Mouse (Mus musculus) stomach, embryonic 14.5 days (tissue): Measurements from ENCODE around the gene Slc24a4. TPM values are rescaled to one million over a fixed set of nuclear protein-coding genes. Genes with fewer than 3 reads are reported as not detected.

Experiments used
- ATAC-seq: fragments of 200-750 bp; cut with Nextera tagmentation; 2 replicates; pipeline ENCODE4 v1.8.0; 2017; ENCODE audit warnings: low read depth, moderate TSS enrichment; ENCODE audit not compliant: insufficient number of reproducible peaks, insufficient read depth, low FRiP score
- H3K27ac ChIP-seq: fragments of 300-500 bp; sonication (generic); 2 replicates; pipeline ENCODE4 v1.5.1; 2014; ENCODE audit warnings: mild to moderate bottlenecking, low read length, moderate library complexity, mixed read lengths
- H3K27me3 ChIP-seq: fragments of 300-500 bp; sonication (generic); 2 replicates; pipeline ENCODE4 v1.6.1; 2014; ENCODE audit warnings: low read length, control low read depth, mixed read lengths; ENCODE audit not compliant: control insufficient read depth, insufficient read depth
- H3K36me3 ChIP-seq: fragments of 300-500 bp; sonication (generic); 2 replicates; pipeline ENCODE4 v1.6.1; 2014; ENCODE audit warnings: mild to moderate bottlenecking, control low read depth, low read length, moderate library complexity, mixed read lengths; ENCODE audit not compliant: control insufficient read depth, insufficient read depth
- H3K4me1 ChIP-seq: fragments of 300-500 bp; sonication (generic); 2 replicates; pipeline ENCODE4 v1.6.1; 2014; ENCODE audit warnings: low read length, control low read depth, mixed read lengths; ENCODE audit not compliant: control insufficient read depth, insufficient read depth
- H3K4me2 ChIP-seq: fragments of 300-500 bp; sonication (generic); replicated peaks from 2 replicates; pipeline ENCODE4 v1.6.1; 2014; ENCODE audit warnings: low read depth, low read length, control low read depth
- H3K4me3 ChIP-seq: fragments of 300-500 bp; sonication (generic); 2 replicates; pipeline ENCODE4 v1.5.1; 2014; ENCODE audit warnings: low read depth, low read length, control low read depth
- H3K9ac ChIP-seq: fragments of 300-500 bp; sonication (generic); replicated peaks from 2 replicates; pipeline ENCODE4 v1.6.1; 2014; ENCODE audit warnings: low read depth, mild to moderate bottlenecking, control low read depth, low read length, moderate library complexity, mixed read lengths
- H3K9me3 ChIP-seq: fragments of 300-500 bp; sonication (generic); 2 replicates; pipeline ENCODE4 v1.6.1; 2016; ENCODE audit warnings: low read depth, low read length, control low read depth; ENCODE audit not compliant: control insufficient read depth
- WGBS: fragments of 180-500 bp; shearing (Covaris S2); extraction: QIAGEN DNeasy Blood & Tissue Kit; methylation state at CpG from one replicate; pipeline ENCODE4 v1.1.7; 2014; 5-methylcytosine and 5-hydroxymethylcytosine counted together
- polyA plus RNA-seq: library from polyadenylated mRNA; unstranded; fragments of >200 nt; fragmentation: Nextera tagmentation; extraction: Ambion mirVana; gene quantifications from 2 replicates; pipeline ENCODE4 v1.2.1, GENCODE M21; 2014

The Slc24a4 gene
- polyA plus RNA-seq, 1 experiment from 2014 or later: 0.26 TPM

DNA sequence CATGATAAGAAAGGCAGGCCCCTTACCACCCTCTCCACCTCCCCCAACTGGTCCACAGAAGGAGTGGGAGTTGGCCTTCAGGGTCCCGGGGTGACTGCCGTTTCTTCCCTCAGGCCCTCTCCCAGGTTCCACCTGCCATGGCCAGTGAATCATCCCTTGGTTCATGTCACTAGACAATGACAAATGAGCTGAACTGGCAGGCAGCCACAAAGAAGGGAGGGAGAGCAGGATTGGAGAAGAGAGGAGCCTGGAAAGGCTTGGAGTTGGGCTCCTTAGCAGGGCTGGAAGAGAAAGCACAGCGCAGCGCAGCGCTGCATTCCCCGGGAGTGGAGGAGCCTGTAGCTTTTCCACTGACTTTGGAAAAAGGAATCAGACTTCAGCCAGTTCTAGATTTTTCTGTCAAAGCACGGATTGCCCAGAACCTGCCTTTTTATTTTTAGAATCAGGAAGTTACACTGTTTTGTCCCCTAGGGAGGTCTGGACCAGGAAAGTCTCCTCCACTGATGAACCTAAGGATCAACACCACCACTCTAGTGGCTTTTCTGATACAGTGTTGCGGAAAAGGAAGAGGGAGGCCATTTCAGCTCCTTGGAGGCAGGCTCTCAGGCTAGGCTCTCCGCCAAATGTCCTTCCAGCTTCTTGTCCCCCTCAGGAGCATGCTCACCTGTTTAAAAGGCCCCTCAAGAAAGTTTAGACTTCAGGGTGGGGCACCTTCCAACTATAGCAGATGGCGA lies 158.3 kb downstream of the Slc24a4 start:
- H3K9ac ChIP-seq: no peak overlapping the region
- H3K4me2 ChIP-seq: no peak overlapping the region
- H3K27ac ChIP-seq: peak overlapping the region; percentile 74; the same call in 1 of the 2 replicates
- peaks cover 50% of the 10 kb centered on the region for H3K4me1 ChIP-seq
- 36% methylated on average over 10 of the region's 10 CpGs for WGBS
- no peaks in the 10 kb centered on the region for H3K27me3 ChIP-seq
- H3K36me3 ChIP-seq: no peaks in the 10 kb centered on the region; the same call in 1 of the 2 replicates
- peak; percentile 25; the same call in 1 of the 2 replicates for ATAC-seq
- H3K4me3 ChIP-seq: no peak overlapping the region
- H3K9me3 ChIP-seq: no peaks in the 10 kb centered on the region

DNA sequence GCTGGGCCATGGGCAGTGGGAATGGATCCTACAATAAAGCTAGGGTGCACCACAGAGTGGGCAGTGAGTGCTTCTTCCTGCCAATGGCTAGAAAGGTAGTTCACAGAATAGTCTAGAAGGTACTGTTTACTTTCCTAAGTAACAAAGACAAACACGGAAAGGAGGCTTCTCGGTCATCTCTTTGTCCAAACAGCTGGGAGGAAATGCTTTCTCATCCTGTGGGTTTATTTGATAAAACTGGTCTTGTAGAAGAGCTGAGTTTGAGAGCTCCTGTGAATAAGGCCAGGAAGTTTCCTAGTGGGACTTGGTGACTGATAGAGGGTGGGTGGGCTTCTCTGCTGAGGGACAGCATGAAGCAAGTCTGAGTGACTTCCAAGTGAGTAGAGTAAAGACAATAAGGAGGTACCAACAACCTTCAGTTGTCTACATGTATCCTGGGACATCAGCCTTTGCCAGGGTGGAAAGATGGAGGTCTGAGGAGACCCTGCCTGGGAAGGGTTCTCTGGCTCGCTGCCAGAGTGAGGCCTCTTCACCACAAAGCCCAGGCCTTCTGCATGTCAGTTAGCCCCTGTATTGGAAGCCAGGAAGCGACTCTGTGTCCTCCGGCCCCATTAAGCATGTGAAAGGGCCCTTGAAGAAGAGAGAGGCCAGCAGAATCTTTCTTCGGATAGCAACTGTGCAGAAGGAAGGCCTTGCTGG lies 159.5 kb downstream of the Slc24a4 start:
- no peak for ATAC-seq
- Histone ChIP-seq H3K4me3 (no peak overlapping the region), H3K9me3 (no peaks in the 10 kb centered on the region), H3K27ac (peak overlapping the region; percentile 63; the same call in 1 of the 2 replicates), H3K36me3 (no peaks in the 10 kb centered on the region; the same call in 1 of the 2 replicates), H3K9ac (0 out of 2 replicates have a peak overlapping the region, but pooled peaks have one; percentile 7), H3K27me3 (no peaks in the 10 kb centered on the region), H3K4me1 (peaks cover 61% of the 10 kb centered on the region), H3K4me2 (no peak overlapping the region)
- WGBS: 42% methylated on average over 6 of the region's 6 CpGs

DNA sequence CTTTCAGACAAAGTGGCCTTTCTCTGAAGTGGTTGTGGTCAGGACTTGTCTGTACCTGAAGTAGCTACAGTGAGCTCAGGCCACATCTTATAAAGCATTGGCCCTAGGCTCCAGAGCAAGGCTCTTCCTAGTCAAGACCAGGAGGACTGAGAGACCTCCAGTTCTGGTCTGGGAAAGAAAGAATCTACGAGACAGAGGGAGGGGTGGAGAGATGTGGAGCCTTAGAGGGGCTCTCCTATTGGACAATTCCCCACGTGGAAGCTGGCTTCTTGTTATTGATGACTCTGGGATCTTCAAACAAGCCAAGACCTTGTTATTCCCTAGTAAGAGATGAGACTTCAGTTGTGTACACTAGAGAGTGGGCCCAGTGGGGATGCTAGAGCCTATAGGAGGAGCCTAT lies 160.3 kb downstream of the Slc24a4 start:
- H3K4me3 ChIP-seq: no peak overlapping the region
- no peaks in the 10 kb centered on the region for H3K27me3 ChIP-seq
- WGBS: 33% methylated on average over 2 of the region's 2 CpGs
- H3K9ac ChIP-seq: no peak overlapping the region
- H3K36me3 ChIP-seq: no peaks in the 10 kb centered on the region; the same call in 1 of the 2 replicates
- ATAC-seq: no peak
- H3K4me1 ChIP-seq: peaks cover 61% of the 10 kb centered on the region
- no peak overlapping the region for H3K27ac ChIP-seq
- no peak overlapping the region for H3K4me2 ChIP-seq
- H3K9me3 ChIP-seq: no peaks in the 10 kb centered on the region

DNA sequence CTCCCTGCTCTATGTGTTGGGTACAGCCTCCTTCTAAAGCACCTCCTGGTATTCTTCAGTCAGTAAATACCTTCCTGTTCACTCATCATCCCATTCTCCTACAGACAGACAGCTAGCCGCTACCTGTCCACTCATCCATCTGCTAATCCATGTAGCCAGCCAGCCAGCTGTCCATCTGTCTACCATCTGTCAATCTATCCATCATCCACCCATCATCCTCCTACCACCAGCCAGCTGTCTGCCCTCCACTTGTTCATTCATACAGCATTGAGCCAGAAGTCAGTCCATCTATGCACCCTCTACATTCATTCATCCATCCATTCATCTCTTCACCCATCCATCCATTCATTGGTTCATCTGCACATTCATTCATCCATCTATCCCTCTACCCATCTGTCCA lies 161.0 kb downstream of the Slc24a4 start:
- no peak for ATAC-seq
- Histone ChIP-seq H3K27ac (no peak overlapping the region), H3K4me1 (peaks cover 57% of the 10 kb centered on the region), H3K36me3 (no peaks in the 10 kb centered on the region; the same call in 1 of the 2 replicates), H3K27me3 (no peaks in the 10 kb centered on the region), H3K4me2 (no peak overlapping the region), H3K9ac (no peak overlapping the region), H3K4me3 (no peak overlapping the region), H3K9me3 (no peaks in the 10 kb centered on the region)
- 97% methylated on average over 1 of the region's 1 CpGs for WGBS

DNA sequence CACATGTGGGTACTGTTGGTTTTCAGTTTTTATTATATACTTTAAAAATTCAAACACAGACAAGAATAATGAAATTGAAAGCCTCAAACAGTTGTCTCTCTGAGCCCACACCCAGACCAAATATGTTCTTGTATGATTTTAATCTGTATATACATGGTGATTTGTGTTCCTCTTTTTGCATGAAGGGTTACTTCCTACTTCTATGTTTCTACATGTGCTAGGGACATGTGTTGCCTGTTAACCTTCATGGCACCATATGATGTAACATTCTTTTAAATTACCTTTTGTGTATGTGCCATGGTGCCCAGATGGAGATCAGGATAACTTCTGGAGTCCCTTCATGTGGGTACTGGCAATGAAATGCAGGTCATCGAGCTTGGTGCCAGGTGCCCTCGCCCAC lies 162.1 kb downstream of the Slc24a4 start:
- peaks cover 46% of the 10 kb centered on the region for H3K4me1 ChIP-seq
- H3K27ac ChIP-seq: peak overlapping the region; percentile 8; the same call in 1 of the 2 replicates
- no peaks in the 10 kb centered on the region for H3K9me3 ChIP-seq
- ATAC-seq: no peak
- H3K4me3 ChIP-seq: no peak overlapping the region
- H3K27me3 ChIP-seq: no peaks in the 10 kb centered on the region
- no peaks in the 10 kb centered on the region; the same call in 1 of the 2 replicates for H3K36me3 ChIP-seq
- WGBS: 91% methylated on average over 2 of the region's 2 CpGs
- no peak overlapping the region for H3K4me2 ChIP-seq
- no peak overlapping the region for H3K9ac ChIP-seq

DNA sequence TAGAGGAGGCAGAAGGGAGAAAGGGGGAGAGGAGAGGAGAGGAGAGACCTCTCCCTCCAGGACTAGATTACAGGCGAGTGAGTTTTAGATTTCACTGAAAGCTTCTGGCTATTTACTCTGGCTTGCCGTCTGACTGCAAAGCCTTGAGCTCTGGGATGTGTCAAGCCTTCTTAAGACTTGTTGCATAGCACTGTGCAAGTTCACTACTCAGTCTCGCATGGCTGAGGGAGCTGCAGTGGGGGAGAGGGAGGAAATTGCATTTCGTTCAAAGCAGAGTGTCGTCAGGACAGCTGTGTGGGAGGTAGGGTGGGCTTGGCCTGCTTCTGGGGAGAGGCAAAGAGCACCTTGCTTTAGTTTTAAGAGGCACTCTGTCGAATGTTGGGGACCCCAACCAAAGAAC lies 163.2 kb downstream of the Slc24a4 start:
- ATAC-seq: peak; percentile 53; the same call in 1 of the 2 replicates
- no peaks in the 10 kb centered on the region for H3K27me3 ChIP-seq
- H3K9ac ChIP-seq: no peak overlapping the region
- peaks cover 38% of the 10 kb centered on the region for H3K4me1 ChIP-seq
- WGBS: 16% methylated on average over 6 of the region's 6 CpGs
- H3K4me3 ChIP-seq: no peak overlapping the region
- H3K27ac ChIP-seq: peak overlapping the region; percentile 53; the same call in 1 of the 2 replicates
- no peaks in the 10 kb centered on the region for H3K9me3 ChIP-seq
- no peaks in the 10 kb centered on the region; the same call in 1 of the 2 replicates for H3K36me3 ChIP-seq
- no peak overlapping the region for H3K4me2 ChIP-seq

DNA sequence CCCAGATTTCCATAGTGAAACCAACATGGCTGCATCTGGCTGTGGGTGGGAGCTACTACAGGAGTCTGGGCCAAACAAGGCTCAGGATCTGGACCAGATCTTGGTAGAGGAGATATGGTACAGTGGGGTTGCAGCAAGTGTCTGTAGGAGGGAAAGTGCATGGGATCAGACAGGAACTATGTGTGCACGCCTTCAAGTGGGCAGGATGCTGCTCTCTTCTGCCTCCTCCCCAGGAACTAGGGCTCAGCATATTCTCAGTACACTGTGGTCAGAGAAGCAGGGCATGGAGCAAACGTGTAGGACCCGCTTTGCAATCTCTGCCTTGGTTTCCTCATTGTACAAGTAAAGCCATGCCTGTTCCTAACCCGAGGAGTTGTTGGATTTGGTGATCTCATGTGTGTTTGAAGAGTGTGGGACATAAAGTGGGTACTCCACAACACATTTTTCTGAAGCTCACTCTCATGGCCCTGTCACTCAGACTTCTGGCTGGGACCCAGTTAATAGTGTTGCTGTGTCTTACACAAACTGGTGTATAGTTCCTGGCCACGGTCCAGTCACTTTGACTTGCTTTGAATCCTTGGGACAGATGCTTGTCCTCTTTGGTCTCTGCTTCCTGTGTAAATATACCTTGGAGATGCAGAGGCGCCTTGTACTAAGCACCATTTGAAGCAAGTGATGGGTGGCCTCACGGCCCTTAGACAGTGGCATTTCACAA lies 164.1 kb downstream of the Slc24a4 start:
- no peaks in the 10 kb centered on the region; the same call in 1 of the 2 replicates for H3K36me3 ChIP-seq
- no peak for ATAC-seq
- peaks cover 29% of the 10 kb centered on the region for H3K4me1 ChIP-seq
- no peak overlapping the region for H3K4me2 ChIP-seq
- H3K4me3 ChIP-seq: no peak overlapping the region
- peak overlapping the region; percentile 53; the same call in 1 of the 2 replicates for H3K27ac ChIP-seq
- H3K9ac ChIP-seq: no peak overlapping the region
- H3K27me3 ChIP-seq: no peaks in the 10 kb centered on the region
- no peaks in the 10 kb centered on the region for H3K9me3 ChIP-seq
- 76% methylated on average over 7 of the region's 7 CpGs for WGBS

DNA sequence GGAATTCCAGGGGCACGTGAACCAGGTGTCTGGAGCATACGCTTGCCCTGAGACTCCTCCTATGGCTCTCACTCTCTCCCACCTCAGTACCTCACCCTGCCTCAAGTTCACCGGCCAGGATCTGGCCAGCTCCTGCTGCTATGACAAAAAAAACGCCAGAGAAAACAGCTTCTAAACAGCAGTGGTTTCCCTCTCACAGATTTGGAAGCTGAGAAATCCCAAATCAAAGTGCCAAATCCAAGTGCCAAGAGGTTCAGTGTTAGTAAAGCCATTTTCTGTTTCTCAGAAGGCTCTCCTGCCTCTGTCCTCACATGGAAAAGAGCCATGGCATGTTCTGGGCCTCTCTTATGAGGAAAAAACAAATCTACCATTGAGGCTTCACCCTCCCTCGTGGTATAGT lies 166.1 kb downstream of the Slc24a4 start:
- WGBS: 69% methylated on average over 5 of the region's 5 CpGs
- Histone ChIP-seq H3K27me3 (no peaks in the 10 kb centered on the region), H3K36me3 (no peaks in the 10 kb centered on the region; the same call in 1 of the 2 replicates), H3K9ac (no peak overlapping the region), H3K4me3 (no peak overlapping the region), H3K4me2 (no peak overlapping the region), H3K27ac (no peak overlapping the region), H3K4me1 (peaks cover 18% of the 10 kb centered on the region), H3K9me3 (no peaks in the 10 kb centered on the region)
- ATAC-seq: no peak
